Mouse (Mus musculus): ENCODE measurements around the gene Psme2. TPM values are rescaled to one million over a fixed set of nuclear protein-coding genes. Genes with fewer than 3 reads are reported as not detected.
A peak's percentile ranks its signal among the peaks of the same experiment; 100 is the strongest.

Psme2 gene
- polyA plus RNA-seq, 1 experiment from 2014 or later: 182 TPM

- Histone ChIP-seq H3K27me3 (replicated peaks; ENCODE audit: control insufficient read depth, insufficient read depth, low read length) (no peaks in the 10 kb centered on the region), H3K4me1 (replicated peaks; ENCODE audit: control insufficient read depth, insufficient read depth, low read length) (peaks cover 11% of the 10 kb centered on the region), H3K9me3 (ENCODE audit: control insufficient read depth, low read length) (no peaks in the 10 kb centered on the region), H3K36me3 (ENCODE audit: control insufficient read depth, insufficient read depth) (peaks cover 2% of the 10 kb centered on the region; the same call in 1 of the 2 replicates), H3K4me2 (ENCODE audit: low read length) (peak within 1 kb of the TSS; percentile 56), H3K9ac (replicated peaks; ENCODE audit: low read depth, low read length) (peak within 1 kb of the TSS; percentile 61), H3K27ac (ENCODE audit: low read length) (no peak within 1 kb of the TSS), H3K4me3 (replicated peaks; ENCODE audit: low read length) (peak within 1 kb of the TSS; percentile 52)
- ATAC-seq: peak; percentile 77
- 3% methylated on average over 43 of the region's 43 CpGs for WGBS
These were observed 6.0 kb downstream of the Psme2 start, which contains the start of gene Emc9 for GRCm38 (mm10) chr14:55584702-55585565. Gene Emc9, minus strand, starts transcription at chr14:55585302.

- Histone ChIP-seq H3K27me3 (replicated peaks; ENCODE audit: control insufficient read depth, insufficient read depth, low read length) (no peaks in the 10 kb centered on the region), H3K27ac (ENCODE audit: low read length) (no peak overlapping the region), H3K4me1 (replicated peaks; ENCODE audit: control insufficient read depth, insufficient read depth, low read length) (peaks cover 11% of the 10 kb centered on the region), H3K9me3 (ENCODE audit: control insufficient read depth, low read length) (no peaks in the 10 kb centered on the region), H3K36me3 (ENCODE audit: control insufficient read depth, insufficient read depth) (peaks cover 2% of the 10 kb centered on the region; the same call in 1 of the 2 replicates), H3K4me3 (replicated peaks; ENCODE audit: low read length) (peak overlapping the region; percentile 52), H3K9ac (replicated peaks; ENCODE audit: low read depth, low read length) (peak overlapping the region; percentile 61), H3K4me2 (ENCODE audit: low read length) (peak overlapping the region; percentile 56)
- ATAC-seq: no peak
- 40% methylated on average over 5 of the region's 5 CpGs for WGBS
These were observed 6.6 kb downstream of the Psme2 start for GRCm38 (mm10) chr14:55584303-55584701.

DNA sequence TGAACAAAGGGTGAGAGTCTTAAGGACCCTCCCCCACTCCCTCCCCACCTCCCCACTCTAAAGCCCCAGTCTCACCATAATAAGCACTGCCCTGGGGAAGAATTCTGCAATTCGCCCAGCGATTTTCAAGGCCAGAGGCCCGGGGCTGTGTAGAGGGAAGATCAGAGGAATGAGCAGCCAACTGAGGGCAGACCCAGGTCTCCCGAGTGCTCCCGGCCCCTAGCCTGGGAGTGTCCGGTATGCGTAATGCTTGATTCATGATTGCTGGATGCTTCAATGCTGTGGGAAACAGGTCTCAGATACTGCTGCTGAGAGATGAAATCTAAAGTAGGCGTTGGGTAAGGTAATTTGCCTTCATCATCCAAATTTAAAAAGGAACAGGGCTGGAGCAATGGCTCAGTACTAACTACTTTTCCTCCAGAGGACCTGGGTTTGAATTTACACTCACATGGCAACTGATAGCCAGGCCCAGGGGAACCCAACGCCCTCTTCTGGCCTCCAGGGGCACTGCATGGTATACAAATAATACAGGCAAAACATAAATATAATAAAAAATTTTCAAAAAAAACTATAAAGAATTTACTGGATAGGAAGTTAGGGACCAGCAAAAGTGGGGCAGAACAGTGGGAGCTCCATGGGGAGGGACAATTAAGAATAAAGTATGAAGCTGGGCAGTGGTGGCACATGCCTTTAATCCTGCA is 8.8 kb downstream of the Psme2 start:
- Histone ChIP-seq H3K27ac (ENCODE audit: low read length) (no peak overlapping the region), H3K4me1 (replicated peaks; ENCODE audit: control insufficient read depth, insufficient read depth, low read length) (peaks cover 24% of the 10 kb centered on the region), H3K9me3 (ENCODE audit: control insufficient read depth, low read length) (no peaks in the 10 kb centered on the region), H3K9ac (replicated peaks; ENCODE audit: low read depth, low read length) (no peak overlapping the region), H3K4me2 (ENCODE audit: low read length) (no peak overlapping the region), H3K4me3 (replicated peaks; ENCODE audit: low read length) (no peak overlapping the region), H3K36me3 (ENCODE audit: control insufficient read depth, insufficient read depth) (no peaks in the 10 kb centered on the region; the same call in 1 of the 2 replicates), H3K27me3 (replicated peaks; ENCODE audit: control insufficient read depth, insufficient read depth, low read length) (no peaks in the 10 kb centered on the region)
- WGBS: 80% methylated on average over 9 of the region's 9 CpGs
- ATAC-seq: no peak

DNA sequence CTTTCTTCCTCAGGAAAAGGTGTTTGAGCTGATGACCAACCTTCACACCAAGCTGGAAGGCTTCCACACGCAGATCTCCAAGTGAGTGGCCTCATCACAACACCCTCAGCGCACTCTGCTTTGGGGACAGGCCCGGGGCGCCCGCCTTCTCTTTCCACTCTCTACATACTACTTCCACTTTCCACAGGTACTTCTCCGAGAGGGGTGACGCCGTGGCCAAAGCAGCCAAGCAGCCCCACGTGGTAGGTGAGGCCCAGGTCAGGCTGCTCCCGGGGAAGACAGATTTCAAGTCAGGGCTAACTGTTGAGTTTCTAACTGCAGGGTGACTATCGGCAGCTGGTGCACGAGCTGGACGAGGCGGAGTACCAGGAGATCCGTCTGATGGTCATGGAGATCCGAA is 10.2 kb downstream of the Psme2 start:
- H3K4me2 ChIP-seq (ENCODE audit: low read length): no peak overlapping the region
- ATAC-seq: no peak
- no peak overlapping the region for H3K4me3 ChIP-seq (replicated peaks; ENCODE audit: low read length)
- H3K9me3 ChIP-seq (ENCODE audit: control insufficient read depth, low read length): no peaks in the 10 kb centered on the region
- no peaks in the 10 kb centered on the region for H3K27me3 ChIP-seq (replicated peaks; ENCODE audit: control insufficient read depth, insufficient read depth, low read length)
- no peak overlapping the region for H3K27ac ChIP-seq (ENCODE audit: low read length)
- peaks cover 24% of the 10 kb centered on the region for H3K4me1 ChIP-seq (replicated peaks; ENCODE audit: control insufficient read depth, insufficient read depth, low read length)
- H3K36me3 ChIP-seq (ENCODE audit: control insufficient read depth, insufficient read depth): no peaks in the 10 kb centered on the region
- WGBS: 96% methylated on average over 16 of the region's 16 CpGs
- H3K9ac ChIP-seq (replicated peaks; ENCODE audit: low read depth, low read length): no peak overlapping the region

DNA sequence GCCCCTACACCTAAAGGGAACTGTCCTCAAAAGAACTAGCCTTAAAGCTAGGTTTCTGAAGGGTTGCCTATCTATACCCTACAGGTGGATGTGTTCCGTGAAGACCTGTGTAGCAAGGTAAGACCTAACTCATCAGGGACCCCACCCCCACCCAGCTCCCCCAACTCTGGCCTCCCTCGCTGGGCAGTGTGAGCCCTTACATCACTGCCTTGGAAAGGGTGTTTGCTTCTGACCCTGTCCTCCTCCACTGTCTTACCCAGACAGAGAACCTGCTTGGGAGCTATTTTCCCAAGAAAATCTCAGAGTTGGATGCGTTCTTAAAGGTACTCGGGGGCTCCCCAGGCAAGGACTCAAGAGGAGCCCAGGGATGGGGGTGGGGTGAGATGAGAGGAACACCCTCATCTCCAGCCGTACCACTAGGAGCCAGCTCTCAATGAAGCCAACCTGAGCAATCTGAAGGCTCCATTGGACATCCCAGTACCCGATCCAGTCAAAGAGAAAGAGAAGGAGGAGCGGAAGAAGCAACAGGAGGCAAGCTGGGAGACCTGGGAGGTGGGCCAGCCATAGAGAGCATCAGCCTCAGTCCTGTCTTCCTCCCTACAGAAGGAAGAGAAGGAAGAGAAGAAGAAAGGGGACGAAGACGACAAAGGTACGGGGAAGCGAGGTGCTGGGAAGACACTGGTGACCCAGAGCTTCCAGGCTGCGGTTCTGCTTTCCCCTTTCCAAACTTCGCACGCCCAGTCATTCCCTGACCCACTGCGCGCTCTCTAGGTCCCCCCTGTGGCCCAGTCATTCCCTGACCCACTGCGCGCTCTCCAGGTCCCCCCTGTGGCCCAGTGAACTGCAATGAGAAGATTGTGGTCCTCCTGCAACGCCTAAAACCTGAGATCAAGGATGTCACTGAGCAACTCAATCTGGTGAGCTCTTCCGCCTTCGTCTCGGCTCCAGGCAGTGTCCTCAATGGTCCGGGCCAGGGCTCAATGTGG is 11.1 kb downstream of the Psme2 start:
- WGBS: 87% methylated on average over 23 of the region's 23 CpGs
- no peak overlapping the region for H3K4me2 ChIP-seq (ENCODE audit: low read length)
- no peak for ATAC-seq
- H3K27me3 ChIP-seq (replicated peaks; ENCODE audit: control insufficient read depth, insufficient read depth, low read length): no peaks in the 10 kb centered on the region
- H3K9me3 ChIP-seq (ENCODE audit: control insufficient read depth, low read length): no peaks in the 10 kb centered on the region
- no peak overlapping the region for H3K9ac ChIP-seq (replicated peaks; ENCODE audit: low read depth, low read length)
- H3K4me1 ChIP-seq (replicated peaks; ENCODE audit: control insufficient read depth, insufficient read depth, low read length): peaks cover 19% of the 10 kb centered on the region
- H3K36me3 ChIP-seq (ENCODE audit: control insufficient read depth, insufficient read depth): no peaks in the 10 kb centered on the region
- H3K27ac ChIP-seq (ENCODE audit: low read length): no peak overlapping the region
- no peak overlapping the region for H3K4me3 ChIP-seq (replicated peaks; ENCODE audit: low read length)

DNA sequence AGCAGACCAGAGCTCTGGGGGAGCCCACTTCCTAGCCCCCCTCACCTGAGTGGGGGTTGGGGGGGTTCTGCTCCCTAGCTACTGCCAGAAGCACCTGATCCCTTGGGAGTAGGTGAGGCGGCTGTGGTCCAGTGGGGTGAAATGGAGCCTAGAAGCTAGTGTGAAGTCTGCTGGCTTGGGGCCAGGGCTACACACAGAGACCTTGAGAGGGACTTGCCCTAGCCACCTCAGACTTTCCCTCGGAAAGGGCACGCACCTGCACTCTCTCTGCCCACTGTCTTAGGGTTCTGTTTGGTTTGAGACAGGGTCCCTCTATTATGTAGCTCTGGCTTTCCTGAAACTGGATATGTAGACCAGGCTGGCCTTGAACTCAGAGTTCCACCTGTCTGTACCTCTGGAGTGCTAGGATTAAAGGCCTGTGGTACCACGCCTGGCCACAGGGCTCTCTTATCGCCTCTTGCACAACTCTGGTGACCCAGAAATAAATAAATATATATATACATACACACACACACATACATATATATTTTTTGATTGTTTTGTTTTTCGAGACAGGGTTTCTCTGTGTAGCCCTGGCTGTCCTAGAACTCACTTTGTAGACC is 12.1 kb downstream of the Psme2 start:
- no peak; the same call in 1 of the 2 replicates for ATAC-seq
- Histone ChIP-seq H3K27ac (ENCODE audit: low read length) (peak overlapping the region; percentile 94), H3K4me2 (ENCODE audit: low read length) (peak overlapping the region; percentile 90), H3K27me3 (replicated peaks; ENCODE audit: control insufficient read depth, insufficient read depth, low read length) (no peaks in the 10 kb centered on the region), H3K4me1 (replicated peaks; ENCODE audit: control insufficient read depth, insufficient read depth, low read length) (peaks cover 15% of the 10 kb centered on the region), H3K36me3 (ENCODE audit: control insufficient read depth, insufficient read depth) (no peaks in the 10 kb centered on the region), H3K9me3 (ENCODE audit: control insufficient read depth, low read length) (no peaks in the 10 kb centered on the region), H3K9ac (replicated peaks; ENCODE audit: low read depth, low read length) (peak overlapping the region; percentile 93), H3K4me3 (replicated peaks; ENCODE audit: low read length) (peak overlapping the region; percentile 84)
- WGBS: 30% methylated on average over 6 of the region's 6 CpGs

DNA sequence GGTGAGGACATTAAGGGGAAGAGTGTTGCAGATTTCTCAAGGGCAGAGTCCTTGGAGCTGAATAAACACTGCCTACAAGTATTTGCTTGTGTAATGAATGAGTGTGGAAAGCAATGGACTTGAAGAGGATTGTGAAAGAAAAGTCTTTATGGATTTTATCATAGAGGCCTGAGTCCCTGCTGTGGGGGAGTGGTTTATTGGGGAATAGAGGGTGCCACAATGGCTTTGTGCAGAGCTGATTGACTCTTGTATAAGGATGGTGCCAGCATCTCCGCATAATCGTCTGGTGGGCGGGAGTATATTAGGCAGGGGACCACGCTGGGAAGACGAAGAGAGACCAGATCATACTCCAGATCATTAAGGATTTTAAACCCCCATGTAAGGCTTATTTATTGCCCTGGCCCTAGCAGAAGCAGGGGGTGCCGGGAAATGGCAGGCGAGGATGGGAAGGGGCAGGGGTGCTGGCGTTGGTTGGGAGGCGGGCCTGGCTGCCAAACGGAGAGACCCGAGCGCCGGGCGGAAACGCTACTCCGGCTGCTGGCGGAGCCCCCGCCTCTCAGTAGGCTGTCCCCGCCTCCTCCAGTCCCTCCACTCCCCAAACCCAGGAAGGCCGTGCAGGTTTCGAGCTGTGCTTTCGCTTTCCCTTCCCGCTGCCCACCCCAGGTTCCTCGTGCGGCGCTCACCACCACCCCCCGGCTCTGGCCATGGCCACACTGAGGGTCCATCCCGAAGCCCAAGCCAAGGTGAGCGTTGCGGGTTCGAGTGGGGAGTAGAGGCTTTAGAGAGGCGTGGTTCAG is 12.8 kb downstream of the Psme2 start, which contains the start of gene Psme1:
Gene Psme1 (plus strand): TSS at position 253 of the 797 bp plus-strand sequence.
- 0% methylated on average over 29 of the region's 32 CpGs for WGBS
- peaks cover 15% of the 10 kb centered on the region for H3K4me1 ChIP-seq (replicated peaks; ENCODE audit: control insufficient read depth, insufficient read depth, low read length)

DNA sequence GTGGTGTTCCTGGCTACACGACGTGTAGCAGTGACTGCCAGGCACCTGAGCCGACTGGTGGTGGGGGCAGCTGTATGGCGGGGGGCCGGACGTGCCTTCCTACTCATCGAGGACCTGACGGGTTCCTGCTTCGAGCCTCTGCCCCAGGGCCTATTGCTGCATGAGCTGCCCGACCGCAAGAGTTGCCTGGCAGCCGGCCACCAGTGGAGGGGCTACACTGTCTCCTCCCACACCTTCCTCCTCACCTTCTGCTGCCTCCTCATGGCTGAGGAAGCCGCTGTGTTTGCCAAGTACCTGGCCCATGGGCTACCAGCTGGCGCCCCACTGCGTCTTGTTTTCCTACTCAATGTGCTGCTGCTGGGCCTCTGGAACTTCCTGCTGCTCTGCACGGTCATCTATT is 14.5 kb downstream of the Psme2 start:
- peaks cover 15% of the 10 kb centered on the region for H3K4me1 ChIP-seq (replicated peaks; ENCODE audit: control insufficient read depth, insufficient read depth, low read length)
- H3K9me3 ChIP-seq (ENCODE audit: control insufficient read depth, low read length): no peaks in the 10 kb centered on the region
- H3K27ac ChIP-seq (ENCODE audit: low read length): no peak overlapping the region
- no peaks in the 10 kb centered on the region for H3K27me3 ChIP-seq (replicated peaks; ENCODE audit: control insufficient read depth, insufficient read depth, low read length)
- H3K36me3 ChIP-seq (ENCODE audit: control insufficient read depth, insufficient read depth): no peaks in the 10 kb centered on the region
- 76% methylated on average over 16 of the region's 16 CpGs for WGBS
- H3K4me2 ChIP-seq (ENCODE audit: low read length): no peak overlapping the region
- H3K4me3 ChIP-seq (replicated peaks; ENCODE audit: low read length): no peak overlapping the region
- no peak overlapping the region for H3K9ac ChIP-seq (replicated peaks; ENCODE audit: low read depth, low read length)
- ATAC-seq: no peak

More for the DNA sequence above, 12.8 kb downstream of the Psme2 start, which contains the start of gene Psme1:
- ATAC-seq: peak; percentile 96
- Histone ChIP-seq H3K4me2 (ENCODE audit: low read length) (peak within 1 kb of the TSS; percentile 90), H3K4me3 (replicated peaks; ENCODE audit: low read length) (peak within 1 kb of the TSS; percentile 84), H3K27me3 (replicated peaks; ENCODE audit: control insufficient read depth, insufficient read depth, low read length) (no peaks in the 10 kb centered on the region), H3K27ac (ENCODE audit: low read length) (peak within 1 kb of the TSS; percentile 94), H3K9me3 (ENCODE audit: control insufficient read depth, low read length) (no peaks in the 10 kb centered on the region), H3K9ac (replicated peaks; ENCODE audit: low read depth, low read length) (peak within 1 kb of the TSS; percentile 93), H3K36me3 (ENCODE audit: control insufficient read depth, insufficient read depth) (no peaks in the 10 kb centered on the region)

Measured in forebrain, embryonic 16.5 days (tissue).